Mouse (Mus musculus): Measurements from ENCODE around the gene Spag4. TPM values are rescaled to one million over a fixed set of nuclear protein-coding genes. Genes with fewer than 3 reads are reported as not detected.

Gene Spag4
- 5.6 and 5.9 TPM in 2 replicates for polyA plus RNA-seq (2016; fragmentation: Nextera tagmentation; extraction: Ambion mirVana)

GRCm38 (mm10) chr2:156065099-156066041 lies at the start of gene Spag4:
Gene Spag4, plus strand, starts transcription at chr2:156065175.
- peak; percentile 93 for DNase-seq (ENCODE audit: low spot score)
- H3K9me3 ChIP-seq (replicated peaks), result no peaks in the 10 kb centered on the region
- peak within 1 kb of the TSS; percentile 80 for H3K4me3 ChIP-seq
- H3K4me1 ChIP-seq, result peaks cover 18% of the 10 kb centered on the region
- under 1% methylated on average over 81 of the region's 81 CpGs for WGBS
- H3K27ac ChIP-seq, result peak within 1 kb of the TSS; percentile 97
- H3K27me3 ChIP-seq (ENCODE audit: low read depth, poor library complexity, severe bottlenecking), result no peaks in the 10 kb centered on the region
- peaks cover 36% of the 10 kb centered on the region for H3K36me3 ChIP-seq

GRCm38 (mm10) chr2:156018106-156018505 lies 46.9 kb upstream of the Spag4 start:
- H3K9me3 ChIP-seq (replicated peaks), result no peaks in the 10 kb centered on the region
- DNase-seq (ENCODE audit: low spot score), result no peak
- H3K36me3 ChIP-seq, result peaks cover 68% of the 10 kb centered on the region
- H3K27ac ChIP-seq, result no peak overlapping the region
- no peaks in the 10 kb centered on the region for H3K4me1 ChIP-seq
- 91% methylated on average over 3 of the region's 3 CpGs for WGBS
- no peaks in the 10 kb centered on the region for H3K27me3 ChIP-seq (ENCODE audit: low read depth, poor library complexity, severe bottlenecking)
- no peak overlapping the region for H3K4me3 ChIP-seq

GRCm38 (mm10) chr2:156021219-156021618 lies 43.8 kb upstream of the Spag4 start:
- no peak overlapping the region for H3K4me3 ChIP-seq
- H3K27ac ChIP-seq, result no peak overlapping the region
- H3K4me1 ChIP-seq, result no peaks in the 10 kb centered on the region
- H3K36me3 ChIP-seq, result peaks cover 37% of the 10 kb centered on the region
- 93% methylated on average over 8 of the region's 8 CpGs for WGBS
- no peaks in the 10 kb centered on the region for H3K27me3 ChIP-seq (ENCODE audit: low read depth, poor library complexity, severe bottlenecking)
- DNase-seq (ENCODE audit: low spot score), result no peak
- H3K9me3 ChIP-seq (replicated peaks), result no peaks in the 10 kb centered on the region

- Histone ChIP-seq H3K9me3 (replicated peaks) (no peaks in the 10 kb centered on the region), H3K4me1 (no peaks in the 10 kb centered on the region), H3K27ac (no peak overlapping the region), H3K36me3 (peaks cover 32% of the 10 kb centered on the region), H3K4me3 (no peak overlapping the region), H3K27me3 (ENCODE audit: low read depth, poor library complexity, severe bottlenecking) (no peaks in the 10 kb centered on the region)
- no peak for DNase-seq (ENCODE audit: low spot score)
- 81% methylated on average over 2 of the region's 2 CpGs for WGBS
These were observed 43.2 kb upstream of the Spag4 start for GRCm38 (mm10) chr2:156021765-156022164.

- no peak overlapping the region for H3K4me3 ChIP-seq
- H3K27me3 ChIP-seq (ENCODE audit: low read depth, poor library complexity, severe bottlenecking), result no peaks in the 10 kb centered on the region
- H3K4me1 ChIP-seq, result no peaks in the 10 kb centered on the region
- no peak for DNase-seq (ENCODE audit: low spot score)
- H3K27ac ChIP-seq, result no peak overlapping the region
- H3K36me3 ChIP-seq, result no peaks in the 10 kb centered on the region
- no peaks in the 10 kb centered on the region for H3K9me3 ChIP-seq (replicated peaks)
These were observed 39.5 kb upstream of the Spag4 start for GRCm38 (mm10) chr2:156025482-156025881.

- no peak for DNase-seq (ENCODE audit: low spot score)
- no peak overlapping the region for H3K27ac ChIP-seq
- 89% methylated on average over 3 of the region's 3 CpGs for WGBS
- H3K27me3 ChIP-seq (ENCODE audit: low read depth, poor library complexity, severe bottlenecking), result no peaks in the 10 kb centered on the region
- H3K4me1 ChIP-seq, result no peaks in the 10 kb centered on the region
- H3K9me3 ChIP-seq (replicated peaks), result no peaks in the 10 kb centered on the region
- H3K36me3 ChIP-seq, result no peaks in the 10 kb centered on the region
- no peak overlapping the region for H3K4me3 ChIP-seq
These were observed 25.6 kb upstream of the Spag4 start for GRCm38 (mm10) chr2:156039390-156039789.

- WGBS, result 89% methylated on average over 8 of the region's 8 CpGs
- Histone ChIP-seq H3K4me3 (no peak overlapping the region), H3K9me3 (replicated peaks) (no peaks in the 10 kb centered on the region), H3K36me3 (no peaks in the 10 kb centered on the region), H3K27me3 (ENCODE audit: low read depth, poor library complexity, severe bottlenecking) (peaks cover 16% of the 10 kb centered on the region), H3K27ac (no peak overlapping the region), H3K4me1 (peaks cover 5% of the 10 kb centered on the region; the same call in 1 of the 2 replicates)
- no peak for DNase-seq (ENCODE audit: low spot score)
These were observed 22.1 kb upstream of the Spag4 start for GRCm38 (mm10) chr2:156042903-156043302.

- Histone ChIP-seq H3K4me3 (peak overlapping the region; percentile 16; the same call in 1 of the 2 replicates), H3K27ac (no peak overlapping the region), H3K27me3 (ENCODE audit: low read depth, poor library complexity, severe bottlenecking) (peaks cover 31% of the 10 kb centered on the region), H3K9me3 (replicated peaks) (no peaks in the 10 kb centered on the region), H3K36me3 (no peaks in the 10 kb centered on the region), H3K4me1 (peaks cover 11% of the 10 kb centered on the region; the same call in 1 of the 2 replicates)
- WGBS, result 7% methylated on average over 19 of the region's 19 CpGs
- DNase-seq (ENCODE audit: low spot score), result no peak
These were observed 17.0 kb upstream of the Spag4 start for GRCm38 (mm10) chr2:156047929-156048328.

- DNase-seq (ENCODE audit: low spot score), result no peak
- H3K4me1 ChIP-seq, result peaks cover 11% of the 10 kb centered on the region; the same call in 1 of the 2 replicates
- WGBS, result 85% methylated on average over 9 of the region's 9 CpGs
- no peak within 1 kb of the TSS for H3K27ac ChIP-seq
- H3K4me3 ChIP-seq, result no peak within 1 kb of the TSS
- H3K9me3 ChIP-seq (replicated peaks), result no peaks in the 10 kb centered on the region
- H3K27me3 ChIP-seq (ENCODE audit: low read depth, poor library complexity, severe bottlenecking), result peaks cover 15% of the 10 kb centered on the region
- H3K36me3 ChIP-seq, result no peaks in the 10 kb centered on the region
These were observed 12.2 kb upstream of the Spag4 start, which contains the start of gene Fer1l4 for GRCm38 (mm10) chr2:156052816-156053215. Gene Fer1l4, minus strand, starts transcription at chr2:156052947.

GRCm38 (mm10) chr2:156066126-156066525 lies 1.2 kb downstream of the Spag4 start:
- no peaks in the 10 kb centered on the region for H3K9me3 ChIP-seq (replicated peaks)
- peaks cover 43% of the 10 kb centered on the region for H3K36me3 ChIP-seq
- peaks cover 18% of the 10 kb centered on the region for H3K4me1 ChIP-seq
- peak overlapping the region; percentile 80 for H3K4me3 ChIP-seq
- peak overlapping the region; percentile 97 for H3K27ac ChIP-seq
- 33% methylated on average over 10 of the region's 10 CpGs for WGBS
- DNase-seq (ENCODE audit: low spot score), result no peak
- no peaks in the 10 kb centered on the region for H3K27me3 ChIP-seq (ENCODE audit: low read depth, poor library complexity, severe bottlenecking)

GRCm38 (mm10) chr2:156067916-156068315 lies 2.9 kb downstream of the Spag4 start:
- H3K9me3 ChIP-seq (replicated peaks), result no peaks in the 10 kb centered on the region
- 94% methylated on average over 10 of the region's 10 CpGs for WGBS
- no peak overlapping the region for H3K4me3 ChIP-seq
- no peak for DNase-seq (ENCODE audit: low spot score)
- peaks cover 61% of the 10 kb centered on the region for H3K36me3 ChIP-seq
- H3K27ac ChIP-seq, result no peak overlapping the region
- H3K27me3 ChIP-seq (ENCODE audit: low read depth, poor library complexity, severe bottlenecking), result no peaks in the 10 kb centered on the region
- peaks cover 18% of the 10 kb centered on the region for H3K4me1 ChIP-seq

- Histone ChIP-seq H3K36me3 (peaks cover 94% of the 10 kb centered on the region), H3K27ac (no peak overlapping the region), H3K4me1 (peaks cover 8% of the 10 kb centered on the region), H3K4me3 (no peak overlapping the region), H3K9me3 (replicated peaks) (no peaks in the 10 kb centered on the region), H3K27me3 (ENCODE audit: low read depth, poor library complexity, severe bottlenecking) (no peaks in the 10 kb centered on the region)
- DNase-seq (ENCODE audit: low spot score), result no peak
- 93% methylated on average over 10 of the region's 10 CpGs for WGBS
These were observed 6.3 kb downstream of the Spag4 start for GRCm38 (mm10) chr2:156071236-156071635.

- H3K36me3 ChIP-seq, result peaks cover 100% of the 10 kb centered on the region
- H3K27me3 ChIP-seq (ENCODE audit: low read depth, poor library complexity, severe bottlenecking), result no peaks in the 10 kb centered on the region
- WGBS, result 97% methylated on average over 15 of the region's 15 CpGs
- no peak overlapping the region for H3K27ac ChIP-seq
- no peak overlapping the region for H3K4me3 ChIP-seq
- no peaks in the 10 kb centered on the region for H3K4me1 ChIP-seq
- no peaks in the 10 kb centered on the region for H3K9me3 ChIP-seq (replicated peaks)
- DNase-seq (ENCODE audit: low spot score), result no peak
These were observed 8.8 kb downstream of the Spag4 start for GRCm38 (mm10) chr2:156073725-156074124.

All from limb, embryonic 10.5 days (tissue).